Mouse (Mus musculus) kidney, adult 8-10 months (tissue): ENCODE data around the gene Ppp1cc.

ENCODE experiments used
- DNase-seq, 2 experiments: peaks; one replicate each; pipeline ENCODE4 v3.0.0; 2022

Gene Ppp1cc

GRCm38 (mm10) chr5:122157827-122158381, at the start of gene Ppp1cc:
TSS of gene Ppp1cc (plus strand) at chr5:122158278.
- DNase-seq = peak; percentile 88 to 90

GRCm38 (mm10) chr5:122109325-122110060, 48.6 kb upstream of the Ppp1cc start:
- DNase-seq = peak in 1 of 2 experiments; percentile 11

DNA sequence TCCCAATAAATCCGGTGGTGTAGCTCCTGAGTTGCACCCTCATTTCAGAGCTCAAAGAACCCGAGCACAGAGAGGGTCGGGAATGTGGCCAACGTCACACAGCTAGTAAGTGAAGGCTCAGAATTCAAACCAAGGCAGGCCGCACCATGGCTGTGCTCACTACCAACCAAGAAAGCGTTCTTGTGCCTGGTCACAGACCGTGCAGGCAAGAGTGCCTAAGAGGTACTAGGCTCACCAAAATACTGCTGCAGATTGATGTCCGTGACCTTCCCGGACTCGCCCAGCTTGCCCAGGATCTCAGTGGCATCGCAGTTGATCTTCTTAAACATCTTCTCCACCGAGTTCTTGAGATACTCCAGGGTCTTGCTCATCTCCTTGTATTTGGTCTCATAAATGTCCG, 47.5 kb upstream of the Ppp1cc start:
- DNase-seq = no peak

DNA sequence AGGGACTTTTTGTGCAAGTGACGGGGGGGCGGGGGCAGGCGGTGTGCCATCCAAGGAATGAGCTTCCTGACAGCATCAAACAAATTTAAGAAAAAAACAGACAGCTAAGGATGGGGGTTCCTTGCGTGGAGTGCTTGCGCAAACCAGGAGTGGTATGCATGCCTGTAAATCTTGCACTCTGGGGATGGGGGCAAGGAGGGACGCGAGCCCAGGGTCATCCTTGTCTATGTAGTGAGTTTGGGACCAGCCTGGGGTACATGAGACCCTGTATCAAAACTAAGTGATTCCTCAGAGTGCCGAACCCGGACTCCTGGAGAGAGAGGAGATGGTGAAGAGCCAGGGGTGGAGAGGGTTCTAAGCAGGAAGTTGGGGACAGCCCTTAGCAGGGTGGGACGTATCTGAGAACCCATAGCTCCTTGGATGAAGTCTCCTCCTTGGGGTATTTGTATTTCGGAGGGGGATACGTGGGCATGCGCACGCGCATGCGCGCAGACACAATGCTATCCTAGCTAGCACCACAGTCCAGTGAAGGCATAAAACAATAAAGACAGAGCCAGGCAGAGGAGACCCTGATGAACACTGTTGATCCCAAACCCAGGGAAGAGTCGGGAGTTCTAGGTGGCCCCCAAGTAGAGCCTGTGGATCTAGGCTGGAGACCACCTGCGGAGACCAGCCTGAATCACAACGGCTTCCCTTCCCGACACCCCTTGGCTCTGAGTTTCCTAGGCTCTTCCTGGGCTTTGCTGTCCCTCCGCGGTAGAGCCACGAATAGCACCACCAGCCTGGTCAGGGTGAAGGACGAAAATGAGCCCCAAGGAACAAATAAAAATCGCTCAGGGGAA, 46.8 kb upstream of the Ppp1cc start:
- DNase-seq = no peak

- DNase-seq = no peak
Measured at GRCm38 (mm10) chr5:122111933-122112248, 46.2 kb upstream of the Ppp1cc start.

DNA sequence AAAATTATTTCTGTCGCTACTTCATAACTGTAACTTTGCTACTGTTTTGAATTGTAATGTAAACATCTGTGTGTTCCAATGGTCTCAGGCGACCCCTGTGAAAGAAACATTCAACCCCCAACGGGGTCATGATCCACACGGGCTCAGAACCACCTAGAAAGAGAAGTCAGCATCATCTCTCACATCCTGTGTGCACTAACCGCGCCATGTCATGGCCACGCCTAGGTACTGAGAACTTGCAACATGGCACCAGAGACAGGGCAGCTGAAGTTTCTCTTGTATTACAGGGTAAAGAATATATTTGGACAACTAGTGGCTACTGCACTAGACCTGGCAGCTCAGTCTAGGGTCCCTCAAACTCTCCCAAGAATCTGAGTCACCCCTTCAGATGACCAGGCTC, 44.6 kb upstream of the Ppp1cc start:
- DNase-seq = no peak

DNA sequence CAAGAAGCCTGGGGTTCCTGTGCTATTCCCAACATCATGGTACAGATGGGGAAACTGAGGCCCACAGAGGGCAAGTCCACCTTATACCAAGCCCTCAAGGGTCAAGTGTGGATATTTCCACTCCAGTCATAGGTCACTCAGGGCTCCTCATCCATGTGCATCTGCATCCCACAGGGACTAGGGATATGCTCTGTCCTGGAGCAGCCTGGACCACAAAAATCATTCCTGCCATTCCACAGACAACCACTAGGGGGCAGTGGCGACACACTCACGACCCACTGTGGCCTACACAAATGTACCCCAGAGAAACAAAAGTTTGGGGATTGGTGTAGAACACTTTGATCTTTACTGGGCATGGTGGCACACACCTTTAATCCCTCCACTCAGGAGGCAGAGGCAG, 43.9 kb upstream of the Ppp1cc start:
- DNase-seq = peak; percentile 18 to 52

- no peak for DNase-seq
Measured at GRCm38 (mm10) chr5:122115266-122115763, 42.8 kb upstream of the Ppp1cc start.

DNA sequence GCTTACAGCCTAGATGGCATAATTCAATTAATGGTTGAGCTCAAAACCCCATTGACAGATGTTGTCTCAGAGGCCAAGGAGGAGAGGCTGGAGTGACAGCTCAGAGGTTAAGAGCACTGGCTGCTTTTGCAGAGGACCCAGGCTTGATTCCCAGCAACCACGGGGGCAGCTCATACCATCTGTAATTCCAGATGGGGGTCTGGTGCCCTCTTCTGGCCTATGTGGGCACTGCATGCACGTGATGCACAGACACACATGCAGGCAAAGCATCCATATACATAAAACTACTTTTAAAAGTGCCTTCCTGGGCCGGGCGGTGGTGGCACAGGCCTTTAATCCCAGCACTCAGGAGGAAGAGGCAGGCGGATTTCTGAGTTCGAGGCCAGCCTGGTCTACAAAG, 41.8 kb upstream of the Ppp1cc start:
- DNase-seq = no peak

DNA sequence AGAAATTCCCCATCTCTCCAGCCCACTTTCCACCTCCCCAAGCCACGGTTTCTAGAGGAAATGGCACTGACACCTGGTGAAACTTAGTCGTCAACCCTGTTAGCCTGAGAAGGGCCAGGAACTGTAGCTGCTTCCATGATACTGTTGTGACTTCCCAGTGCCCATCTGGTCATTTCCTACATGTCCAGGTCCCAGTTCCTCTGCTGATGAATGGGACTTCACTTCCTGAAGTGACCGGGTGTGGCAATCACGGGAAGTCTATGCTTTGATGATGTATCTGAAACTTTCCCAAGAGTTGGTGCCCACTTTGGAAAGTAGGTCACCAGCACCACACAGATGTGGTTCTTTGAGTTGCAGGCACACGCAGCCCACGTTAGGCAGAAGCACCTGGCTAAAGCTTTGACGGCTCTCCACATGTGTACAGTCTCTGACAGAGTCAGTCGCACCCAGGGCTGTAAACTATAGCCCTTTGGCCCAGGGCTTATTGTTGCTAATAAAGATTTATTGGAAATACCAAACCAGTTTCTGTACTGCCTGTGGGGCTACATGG, 32.8 kb upstream of the Ppp1cc start:
- DNase-seq = no peak

DNA sequence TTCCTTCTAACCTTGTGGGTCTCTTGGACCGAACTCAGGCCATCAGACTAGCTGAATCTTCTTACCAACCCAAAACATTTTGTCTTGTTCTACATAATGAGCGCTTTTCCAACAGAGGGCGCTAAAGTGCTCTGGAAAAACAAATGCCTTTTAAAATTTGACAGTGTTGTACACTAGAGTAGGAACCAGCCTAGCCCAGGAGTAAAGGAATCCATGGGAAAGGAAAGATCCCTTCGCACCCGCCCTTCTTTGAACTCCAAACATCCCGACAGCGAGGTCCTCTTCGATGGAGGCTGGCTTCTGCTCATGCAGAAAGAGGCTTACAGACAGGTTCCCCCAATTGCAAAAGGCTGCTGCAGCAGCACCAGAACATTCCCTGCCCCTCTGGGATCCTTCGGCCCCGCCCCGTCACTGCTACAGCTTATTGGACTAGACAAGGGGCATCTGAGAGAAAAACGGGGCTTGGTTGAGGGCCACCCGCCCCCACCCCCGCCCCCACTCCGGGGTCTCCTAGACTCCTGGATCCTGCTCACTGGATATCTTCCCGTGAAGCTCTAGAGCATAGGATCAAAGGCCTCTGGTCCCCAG, 28.9 kb upstream of the Ppp1cc start:
- DNase-seq = peak; percentile 54 to 77

GRCm38 (mm10) chr5:122130341-122130998, 27.6 kb upstream of the Ppp1cc start:
- no peak for DNase-seq

GRCm38 (mm10) chr5:122131076-122132051, 26.7 kb upstream of the Ppp1cc start:
- peak; percentile 66 to 85 for DNase-seq

- no peak for DNase-seq
Measured at GRCm38 (mm10) chr5:122132167-122133049, 25.7 kb upstream of the Ppp1cc start.

DNA sequence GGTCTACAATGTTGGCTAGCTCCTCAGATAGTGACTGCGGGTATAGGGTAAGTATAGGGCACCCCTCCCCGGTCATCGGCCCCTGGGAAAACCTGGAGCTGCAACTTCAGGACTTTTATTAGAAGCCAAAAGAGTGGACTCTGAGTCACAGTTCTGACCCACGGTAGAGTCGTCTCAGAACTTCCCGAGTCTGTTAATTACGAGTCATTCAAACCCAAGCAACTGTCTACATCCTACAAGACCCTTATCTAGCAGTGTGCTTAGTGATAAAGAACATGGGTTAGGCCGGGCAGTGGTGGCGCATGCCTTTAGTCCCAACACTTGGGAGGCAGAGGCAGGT, 25.1 kb upstream of the Ppp1cc start:
- no peak for DNase-seq

GRCm38 (mm10) chr5:122134395-122135289, 23.4 kb upstream of the Ppp1cc start:
- DNase-seq = no peak

- DNase-seq = no peak
Measured at GRCm38 (mm10) chr5:122135290-122135882, 22.7 kb upstream of the Ppp1cc start.

DNA sequence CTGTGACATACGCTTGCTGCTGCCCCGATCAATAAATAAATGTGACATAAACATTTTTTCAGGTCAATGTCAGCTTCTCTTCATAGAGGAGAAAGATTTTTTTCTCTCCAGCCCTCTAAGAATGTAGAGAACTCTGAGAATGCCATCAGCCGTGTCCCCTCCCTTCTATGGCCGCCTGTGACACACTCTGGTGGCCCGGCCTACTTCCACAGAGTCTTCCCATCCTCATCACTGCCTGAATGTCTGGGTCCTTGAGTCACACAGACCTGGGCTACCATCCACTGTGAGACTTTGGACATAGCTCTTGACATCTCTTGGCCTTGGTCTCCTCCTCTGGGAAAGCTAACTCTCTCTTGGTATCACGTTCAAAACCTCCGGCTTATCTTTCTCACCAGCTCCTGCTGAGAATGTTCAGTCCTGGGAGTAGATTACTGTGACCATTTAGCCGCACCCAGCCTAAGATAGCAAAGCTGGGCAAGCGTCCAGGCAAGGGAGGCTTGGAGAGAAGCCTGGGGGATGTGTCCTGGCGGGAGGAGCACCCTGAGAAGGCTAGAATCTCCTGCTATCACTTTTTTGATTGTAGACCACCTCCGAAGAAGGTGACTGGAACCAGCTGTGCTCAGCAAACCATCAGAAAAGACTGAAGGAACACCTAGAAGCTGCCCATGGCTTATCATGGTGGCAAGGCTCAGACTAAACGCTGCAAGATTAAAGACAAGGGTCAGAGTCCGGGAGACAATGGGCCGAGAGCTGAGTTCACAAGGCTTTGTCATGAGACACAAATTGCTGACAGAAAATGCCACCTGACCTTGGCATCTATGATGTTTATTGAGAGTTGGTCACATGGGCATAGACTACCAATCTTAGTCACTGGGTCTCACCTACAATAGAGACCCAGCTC, 21.3 kb upstream of the Ppp1cc start:
- DNase-seq = no peak
